Mouse (Mus musculus): Measurements from ENCODE around the gene Nedd8.

DNA sequence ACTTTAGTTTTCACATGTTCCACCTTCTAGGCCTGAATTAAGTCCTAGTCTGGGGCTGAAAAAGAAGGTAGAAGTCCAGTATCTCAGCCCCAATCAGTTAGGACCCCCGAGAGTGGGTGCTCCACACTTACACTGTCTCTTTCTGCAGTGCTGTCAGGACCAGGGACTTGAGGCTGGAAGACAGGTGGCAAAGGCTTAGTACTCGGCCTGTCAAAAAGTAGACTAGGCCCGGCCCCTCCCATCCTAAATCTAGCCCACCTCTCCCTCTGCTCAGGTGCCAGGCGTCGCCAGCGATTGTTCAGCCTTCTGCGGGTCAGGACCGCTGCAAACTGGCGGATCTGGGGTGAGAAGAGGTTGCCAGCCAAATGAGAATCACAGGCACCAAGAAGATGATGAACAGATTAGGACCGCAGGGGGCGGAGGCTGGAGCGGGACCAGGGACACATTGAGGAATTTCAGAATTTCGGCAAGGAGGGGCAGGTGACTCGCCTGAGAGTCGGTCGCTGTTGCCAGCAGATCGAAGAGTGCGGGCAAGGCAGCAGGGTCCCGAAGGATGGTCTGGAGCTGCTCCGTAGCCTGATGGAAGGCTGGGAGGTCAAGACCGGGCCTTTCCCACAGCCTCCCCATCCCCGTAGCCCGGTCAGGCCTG, 36.9 kb downstream of the Nedd8 start:
- TF ChIP-seq CTCF (IDR thresholded peaks at IDR 0.05; ENCODE audit: control insufficient read depth, insufficient read depth, insufficient read length), result no peak
- TF ChIP-seq MAX (IDR thresholded peaks at IDR 0.05), result no peak
- TF ChIP-seq MYOG (IDR thresholded peaks at IDR 0.05; ENCODE audit: control insufficient read depth, extremely low read depth, insufficient read length), result no peak
- TF ChIP-seq USF1 (IDR thresholded peaks at IDR 0.05; ENCODE audit: low read depth), result no peak
